Mouse (Mus musculus) lung, postnatal 14 days (tissue): Measurements from ENCODE around the gene Itm2b.

Experiments used
- DNase-seq: peaks from one replicate; pipeline ENCODE4 v3.0.0; 2021

Gene Itm2b

DNA sequence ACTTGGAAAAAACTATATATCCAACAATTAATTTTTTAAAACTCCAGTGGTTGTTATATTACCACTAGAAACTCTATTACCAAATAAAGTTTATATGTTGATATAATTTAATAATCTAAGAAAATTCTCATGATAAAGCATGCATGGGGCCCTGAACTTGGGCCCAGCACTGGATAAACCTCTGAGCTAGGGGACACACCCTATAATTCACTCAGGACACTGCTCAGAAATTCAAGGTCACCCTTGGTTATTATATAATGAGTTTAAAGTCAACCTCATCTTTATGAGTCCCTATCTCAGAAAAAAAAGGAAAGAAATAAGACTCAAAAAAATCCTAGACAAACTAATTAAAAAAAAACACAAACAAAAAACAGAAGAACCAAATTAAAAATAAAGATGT lies 68.2 kb downstream of the Itm2b start:
- no peak for DNase-seq

DNA sequence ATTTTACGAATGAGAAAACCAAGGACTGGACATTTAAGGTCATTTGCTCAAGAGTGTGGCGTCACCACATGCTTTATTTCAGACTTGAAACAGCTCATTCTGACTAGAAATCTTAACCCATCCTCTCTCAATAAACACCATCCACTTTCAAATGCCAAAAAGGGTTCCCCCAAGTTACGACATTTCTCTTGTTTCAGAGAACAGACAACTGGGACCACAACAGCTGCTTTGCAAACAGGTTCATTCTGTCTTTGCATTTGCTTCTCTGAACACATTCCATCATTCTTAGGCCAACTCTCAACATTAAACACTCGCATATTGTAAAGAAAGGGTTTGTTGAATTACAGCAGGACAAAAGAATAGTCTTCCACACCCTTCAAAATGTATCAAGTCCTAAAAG lies 71.2 kb downstream of the Itm2b start:
- DNase-seq = no peak

DNA sequence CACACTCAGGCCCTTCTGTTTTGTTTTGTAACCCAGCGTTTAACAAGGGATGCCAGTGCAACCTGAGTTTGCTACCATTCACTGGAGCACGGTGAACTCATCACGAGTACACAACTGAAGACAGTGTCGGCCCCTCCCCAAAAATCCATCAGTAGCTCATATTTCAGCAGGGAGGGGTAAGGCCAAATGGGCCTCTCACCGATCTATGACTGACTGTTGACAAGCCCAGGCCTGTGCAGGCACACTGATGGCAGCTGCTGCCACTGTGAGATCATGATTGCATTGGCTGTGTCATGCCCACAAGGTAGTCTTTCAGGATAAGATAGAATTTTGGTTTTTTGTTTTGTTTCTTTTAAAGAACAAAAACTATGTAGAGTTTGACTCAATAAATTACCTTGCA lies 71.7 kb downstream of the Itm2b start:
- no peak for DNase-seq

- no peak for DNase-seq
These were observed 72.2 kb downstream of the Itm2b start for GRCm38 (mm10) chr14:73312909-73313308.
